Mouse (Mus musculus): ENCODE results near the gene Dclk1. TPM values are rescaled to one million over a fixed set of nuclear protein-coding genes. Genes with fewer than 3 reads are reported as not detected.

Gene Dclk1
- polyA plus RNA-seq, 1 experiment from 2014 or later, result 47.6 TPM

GRCm38 (mm10) chr3:55351281-55352052, 109.3 kb downstream of the Dclk1 start:
- H3K27ac ChIP-seq, result peak overlapping the region; percentile 65; the same call in 1 of the 2 replicates
- H3K4me3 ChIP-seq, result no peak overlapping the region
- peak; percentile 32 for DNase-seq (ENCODE audit: extremely low spot score, low spot score)
- H3K27me3 ChIP-seq (ENCODE audit: poor library complexity, severe bottlenecking), result no peaks in the 10 kb centered on the region
- no peaks in the 10 kb centered on the region for H3K36me3 ChIP-seq (replicated peaks)
- H3K9me3 ChIP-seq, result no peaks in the 10 kb centered on the region
- peaks cover 63% of the 10 kb centered on the region for H3K4me1 ChIP-seq
- 49% methylated on average over 13 of the region's 13 CpGs for WGBS

- Histone ChIP-seq H3K4me1 (peaks cover 62% of the 10 kb centered on the region), H3K27me3 (ENCODE audit: poor library complexity, severe bottlenecking) (no peaks in the 10 kb centered on the region), H3K9me3 (no peaks in the 10 kb centered on the region), H3K27ac (peak overlapping the region; percentile 65), H3K4me3 (no peak overlapping the region), H3K36me3 (replicated peaks) (no peaks in the 10 kb centered on the region)
- WGBS, result 84% methylated on average over 14 of the region's 14 CpGs
- no peak for DNase-seq (ENCODE audit: extremely low spot score, low spot score)
These were observed 110.4 kb downstream of the Dclk1 start for GRCm38 (mm10) chr3:55352529-55352928.

GRCm38 (mm10) chr3:55353169-55353568, 111.0 kb downstream of the Dclk1 start:
- Histone ChIP-seq H3K27ac (no peak overlapping the region), H3K36me3 (replicated peaks) (no peaks in the 10 kb centered on the region), H3K27me3 (ENCODE audit: poor library complexity, severe bottlenecking) (no peaks in the 10 kb centered on the region), H3K4me3 (no peak overlapping the region), H3K9me3 (no peaks in the 10 kb centered on the region), H3K4me1 (peaks cover 55% of the 10 kb centered on the region)
- 91% methylated on average over 9 of the region's 9 CpGs for WGBS
- DNase-seq (ENCODE audit: extremely low spot score, low spot score), result no peak

- DNase-seq (ENCODE audit: extremely low spot score, low spot score), result no peak
- peaks cover 54% of the 10 kb centered on the region for H3K4me1 ChIP-seq
- H3K9me3 ChIP-seq, result no peaks in the 10 kb centered on the region
- no peaks in the 10 kb centered on the region for H3K27me3 ChIP-seq (ENCODE audit: poor library complexity, severe bottlenecking)
- 70% methylated on average over 13 of the region's 13 CpGs for WGBS
- H3K4me3 ChIP-seq, result no peak overlapping the region
- 0 out of 2 replicates have a peak overlapping the region, but pooled peaks have one; percentile 20 for H3K27ac ChIP-seq
- no peaks in the 10 kb centered on the region for H3K36me3 ChIP-seq (replicated peaks)
These were observed 111.8 kb downstream of the Dclk1 start for GRCm38 (mm10) chr3:55353909-55354511.

- Histone ChIP-seq H3K4me3 (no peak overlapping the region), H3K4me1 (peaks cover 48% of the 10 kb centered on the region), H3K9me3 (no peaks in the 10 kb centered on the region), H3K36me3 (replicated peaks) (no peaks in the 10 kb centered on the region), H3K27me3 (ENCODE audit: poor library complexity, severe bottlenecking) (no peaks in the 10 kb centered on the region), H3K27ac (no peak overlapping the region)
- DNase-seq (ENCODE audit: extremely low spot score, low spot score), result no peak
- 33% methylated on average over 3 of the region's 3 CpGs for WGBS
These were observed 112.6 kb downstream of the Dclk1 start for GRCm38 (mm10) chr3:55354765-55355164.

GRCm38 (mm10) chr3:55358486-55358885, 116.3 kb downstream of the Dclk1 start:
- H3K4me3 ChIP-seq, result no peak overlapping the region
- peaks cover 18% of the 10 kb centered on the region for H3K4me1 ChIP-seq
- H3K9me3 ChIP-seq, result no peaks in the 10 kb centered on the region
- no peak for DNase-seq (ENCODE audit: extremely low spot score, low spot score)
- WGBS, result 91% methylated on average over 8 of the region's 8 CpGs
- no peaks in the 10 kb centered on the region for H3K36me3 ChIP-seq (replicated peaks)
- H3K27me3 ChIP-seq (ENCODE audit: poor library complexity, severe bottlenecking), result no peaks in the 10 kb centered on the region
- H3K27ac ChIP-seq, result no peak overlapping the region

- no peaks in the 10 kb centered on the region for H3K27me3 ChIP-seq (ENCODE audit: poor library complexity, severe bottlenecking)
- no peak for DNase-seq (ENCODE audit: extremely low spot score, low spot score)
- no peaks in the 10 kb centered on the region for H3K9me3 ChIP-seq
- 94% methylated on average over 3 of the region's 3 CpGs for WGBS
- H3K27ac ChIP-seq, result no peak overlapping the region
- H3K4me3 ChIP-seq, result no peak overlapping the region
- no peaks in the 10 kb centered on the region for H3K36me3 ChIP-seq (replicated peaks)
- peaks cover 9% of the 10 kb centered on the region for H3K4me1 ChIP-seq
These were observed 118.7 kb downstream of the Dclk1 start for GRCm38 (mm10) chr3:55360836-55361235.

- no peak overlapping the region for H3K27ac ChIP-seq
- no peaks in the 10 kb centered on the region for H3K9me3 ChIP-seq
- no peaks in the 10 kb centered on the region for H3K36me3 ChIP-seq (replicated peaks)
- WGBS, result 91% methylated on average over 8 of the region's 8 CpGs
- H3K27me3 ChIP-seq (ENCODE audit: poor library complexity, severe bottlenecking), result no peaks in the 10 kb centered on the region
- no peak overlapping the region for H3K4me3 ChIP-seq
- DNase-seq (ENCODE audit: extremely low spot score, low spot score), result no peak
- H3K4me1 ChIP-seq, result no peaks in the 10 kb centered on the region
These were observed 125.0 kb downstream of the Dclk1 start for GRCm38 (mm10) chr3:55367166-55367565.

- no peak for DNase-seq (ENCODE audit: extremely low spot score, low spot score)
- H3K4me3 ChIP-seq, result no peak overlapping the region
- no peaks in the 10 kb centered on the region for H3K36me3 ChIP-seq (replicated peaks)
- 87% methylated on average over 7 of the region's 7 CpGs for WGBS
- H3K4me1 ChIP-seq, result peaks cover 3% of the 10 kb centered on the region; the same call in 1 of the 2 replicates
- H3K9me3 ChIP-seq, result no peaks in the 10 kb centered on the region
- H3K27ac ChIP-seq, result no peak overlapping the region
- no peaks in the 10 kb centered on the region for H3K27me3 ChIP-seq (ENCODE audit: poor library complexity, severe bottlenecking)
These were observed 127.0 kb downstream of the Dclk1 start for GRCm38 (mm10) chr3:55369156-55369555.

GRCm38 (mm10) chr3:55373689-55374088, 131.5 kb downstream of the Dclk1 start:
- Histone ChIP-seq H3K4me1 (peaks cover 3% of the 10 kb centered on the region; the same call in 1 of the 2 replicates), H3K4me3 (peak overlapping the region; percentile 47), H3K9me3 (no peaks in the 10 kb centered on the region), H3K36me3 (replicated peaks) (no peaks in the 10 kb centered on the region), H3K27ac (peak overlapping the region; percentile 40; the same call in 1 of the 2 replicates), H3K27me3 (ENCODE audit: poor library complexity, severe bottlenecking) (peaks cover 9% of the 10 kb centered on the region; the same call in 1 of the 2 replicates)
- peak; percentile 58 for DNase-seq (ENCODE audit: extremely low spot score, low spot score)
- 7% methylated on average over 11 of the region's 11 CpGs for WGBS

- Histone ChIP-seq H3K4me3 (no peak overlapping the region), H3K36me3 (replicated peaks) (no peaks in the 10 kb centered on the region), H3K27me3 (ENCODE audit: poor library complexity, severe bottlenecking) (peaks cover 9% of the 10 kb centered on the region; the same call in 1 of the 2 replicates), H3K9me3 (no peaks in the 10 kb centered on the region), H3K4me1 (peaks cover 7% of the 10 kb centered on the region), H3K27ac (no peak overlapping the region)
- no peak for DNase-seq (ENCODE audit: extremely low spot score, low spot score)
- 92% methylated on average over 6 of the region's 6 CpGs for WGBS
These were observed 136.4 kb downstream of the Dclk1 start for GRCm38 (mm10) chr3:55378591-55378990.

GRCm38 (mm10) chr3:55380471-55380870, 138.3 kb downstream of the Dclk1 start:
- H3K4me3 ChIP-seq, result no peak overlapping the region
- H3K27me3 ChIP-seq (ENCODE audit: poor library complexity, severe bottlenecking), result no peaks in the 10 kb centered on the region
- no peaks in the 10 kb centered on the region for H3K36me3 ChIP-seq (replicated peaks)
- H3K4me1 ChIP-seq, result peaks cover 4% of the 10 kb centered on the region
- no peaks in the 10 kb centered on the region for H3K9me3 ChIP-seq
- DNase-seq (ENCODE audit: extremely low spot score, low spot score), result no peak
- 66% methylated on average over 9 of the region's 9 CpGs for WGBS
- H3K27ac ChIP-seq, result no peak overlapping the region

- Histone ChIP-seq H3K4me1 (no peaks in the 10 kb centered on the region; the same call in 1 of the 2 replicates), H3K9me3 (no peaks in the 10 kb centered on the region), H3K27ac (no peak overlapping the region), H3K4me3 (no peak overlapping the region), H3K36me3 (replicated peaks) (no peaks in the 10 kb centered on the region), H3K27me3 (ENCODE audit: poor library complexity, severe bottlenecking) (no peaks in the 10 kb centered on the region)
- 86% methylated on average over 3 of the region's 3 CpGs for WGBS
- no peak for DNase-seq (ENCODE audit: extremely low spot score, low spot score)
These were observed 150.4 kb downstream of the Dclk1 start for GRCm38 (mm10) chr3:55392605-55393004.
